Mouse (Mus musculus) kidney, adult 10 weeks (tissue): ENCODE measurements around the gene Yipf3. TPM values are rescaled to one million over a fixed set of nuclear protein-coding genes. Genes with fewer than 3 reads are reported as not detected.

ENCODE experiments used
- polyA plus RNA-seq: library from polyadenylated mRNA; stranded (reverse); fragments of 350-450 nt; fragmentation: Illumina TruSeq; extraction: RNeasy Lipid Tissue Mini Kit (QIAGEN cat#74804); gene quantifications from one replicate; pipeline ENCODE4 v1.2.3, GENCODE M21; 2014; ENCODE audit warnings: low read depth, low replicate concordance

Gene Yipf3
- 1.7 TPM for polyA plus RNA-seq

GRCm38 (mm10) chr17:46247512-46248188 lies at the start of gene Yipf3, which contains the start of gene Polr1c:
Yipf3 (plus strand) TSS chr17:46248080.
Polr1c (minus strand) TSS chr17:46248054.

GRCm38 (mm10) chr17:46202421-46203071 lies 45.3 kb upstream of the Yipf3 start, which contains the start of the genes Polh and Xpo5:
Polh (minus strand) TSS chr17:46202645.
Xpo5 (plus strand) TSS chr17:46202782.

GRCm38 (mm10) chr17:46253452-46254084 lies 5.7 kb downstream of the Yipf3 start, which contains the start of gene Lrrc73:
Lrrc73 (plus strand) TSS chr17:46253531.

GRCm38 (mm10) chr17:46282483-46283123 lies 34.7 kb downstream of the Yipf3 start, which contains the start of gene Tjap1:
Tjap1 (minus strand) TSS chr17:46283026.

GRCm38 (mm10) chr17:46297364-46298219 lies 49.7 kb downstream of the Yipf3 start, which contains the start of gene Dlk2:
Dlk2 (plus strand) TSS chr17:46297421.

Other genes with a start within 250 kb of the Yipf3 start
- gene Vegfa, start 215.7 kb upstream of the Yipf3 start, polyA plus RNA-seq: 57.9 TPM
- gene Mrps18a, start 137.1 kb upstream of the Yipf3 start, polyA plus RNA-seq: 25.4 TPM
- 2.5 TPM for gene Rsph9, start 103.9 kb upstream of the Yipf3 start, polyA plus RNA-seq
- 1.2 TPM for gene Mad2l1bp, start 94.5 kb upstream of the Yipf3 start, polyA plus RNA-seq
- 2.3 TPM for gene Gtpbp2, start 87.0 kb upstream of the Yipf3 start, polyA plus RNA-seq
- 5.7 TPM for gene Polh, start 45.4 kb upstream of the Yipf3 start, polyA plus RNA-seq
- gene Xpo5, start 45.3 kb upstream of the Yipf3 start, polyA plus RNA-seq: 14.3 TPM
- gene Polr1c, start within 50 bp of the Yipf3 start, polyA plus RNA-seq: 4.5 TPM
- gene Lrrc73, start 5.5 kb downstream of the Yipf3 start, polyA plus RNA-seq: not detected
- gene Tjap1, start 34.9 kb downstream of the Yipf3 start, polyA plus RNA-seq: not detected
- gene Dlk2, start 49.3 kb downstream of the Yipf3 start, polyA plus RNA-seq: not detected
- 0.36 TPM for gene Abcc10, start 80.3 kb downstream of the Yipf3 start, polyA plus RNA-seq
- gene Zfp318, start 135.7 kb downstream of the Yipf3 start, polyA plus RNA-seq: 54.2 TPM
- gene Crip3, start 180.8 kb downstream of the Yipf3 start, polyA plus RNA-seq: not detected
- gene Slc22a7, start 190.4 kb downstream of the Yipf3 start, polyA plus RNA-seq: 9.3 TPM
- 0.20 TPM for gene Ttbk1, start 239.6 kb downstream of the Yipf3 start, polyA plus RNA-seq
- gene Dnph1, start 248.6 kb downstream of the Yipf3 start, polyA plus RNA-seq: 7.3 TPM